Mouse (Mus musculus) G1E (cell line): ENCODE data around the gene Cdc42ep1.

Source experiments
- CTCF ChIP-seq: IDR thresholded peaks from 2 replicates; pipeline ENCODE4 v1.5.1; 2012; ENCODE audit warnings: low read depth, low read length, inconsistent platforms, mixed read lengths
- GATA1 ChIP-seq: IDR thresholded peaks from 2 replicates; pipeline ENCODE4 v1.6.1; 2012; ENCODE audit warnings: borderline replicate concordance, low read length, inconsistent platforms, mixed read lengths
- GATA2 ChIP-seq: IDR thresholded peaks from 2 replicates; pipeline ENCODE4 v1.6.1; 2012; ENCODE audit warnings: low read depth, low read length, inconsistent platforms, borderline replicate concordance
- POLR2AphosphoS5 ChIP-seq: IDR thresholded peaks from 2 replicates; pipeline ENCODE4 v1.6.1; 2012; ENCODE audit warnings: low read depth, low read length, inconsistent platforms; ENCODE audit not compliant: insufficient replicate concordance
- TAL1 ChIP-seq: conservative IDR thresholded peaks from 2 replicates; pipeline ENCODE4 v1.6.1; 2012; ENCODE audit warnings: low read depth, low read length, inconsistent platforms, mixed read lengths

DNA sequence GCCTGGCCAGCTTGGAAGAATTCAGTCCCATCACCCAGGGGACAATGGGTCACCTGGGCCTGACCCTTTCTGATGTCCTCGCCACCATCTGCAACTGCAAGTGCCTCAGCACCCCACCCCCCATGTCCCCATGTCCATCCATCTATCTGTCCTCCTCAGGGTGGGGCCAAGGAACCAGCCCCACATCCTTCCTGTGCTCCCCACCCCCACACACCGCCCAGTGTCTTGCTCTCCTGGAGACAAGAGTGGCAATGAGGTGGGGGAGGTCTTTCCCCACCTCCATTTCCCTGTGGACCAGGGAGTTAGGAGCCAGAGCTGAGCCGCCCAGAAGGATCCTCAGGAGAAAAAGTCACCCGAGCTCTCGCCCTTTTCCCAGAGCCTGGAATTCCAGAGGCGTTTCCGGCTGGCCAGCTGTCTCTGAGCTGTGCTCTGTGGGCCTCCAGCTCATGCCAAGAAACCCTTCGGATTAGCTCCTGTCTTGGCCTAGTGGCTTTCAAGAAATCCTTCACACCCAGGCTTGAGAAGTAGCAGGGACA is 6.3 kb upstream of the Cdc42ep1 start:
- TF ChIP-seq GATA1 (no peak), CTCF (no peak), POLR2AphosphoS5 (no peak), TAL1 (no peak), GATA2 (no peak)
